Mouse (Mus musculus) monocyte, adult 5-6 weeks (primary cell): ENCODE measurements around the gene Brms1l. TPM values are rescaled to one million over a fixed set of nuclear protein-coding genes. Genes with fewer than 3 reads are reported as not detected.
A peak's percentile ranks its signal among the peaks of the same experiment; 100 is the strongest.
"Not testable (repeated sequence)": the region's sequence is repeated elsewhere in the genome, so short reads cannot be mapped to it uniquely, and the experiment has no call there.

ENCODE experiments used
- ATAC-seq: fragments of 153-309, 156-312 bp; replicated peaks from 2 replicates; pipeline ENCODE4 v1.8.0; 2017; ENCODE audit warnings: mild to moderate bottlenecking; ENCODE audit not compliant: low TSS enrichment, insufficient number of reproducible peaks, severe bottlenecking, poor library complexity, low FRiP score
- total RNA-seq: library from RNA; stranded (forward); fragments of 200-1000, 200-491, 200-594 nt; gene quantifications from 3 replicates; pipeline ENCODE4 v1.2.3, GENCODE M21; 2017

Brms1l gene
- total RNA-seq: 5.8 to 20.7 TPM (median 9.2 TPM) in 3 replicates

- ATAC-seq: peak; percentile 99
These were observed at the start of gene Brms1l for GRCm38 (mm10) chr12:55836199-55836951. Gene Brms1l (plus strand): TSS chr12:55836324.

GRCm38 (mm10) chr12:55794485-55794884 is 41.6 kb upstream of the Brms1l start:
- ATAC-seq: not testable (repeated sequence)

DNA sequence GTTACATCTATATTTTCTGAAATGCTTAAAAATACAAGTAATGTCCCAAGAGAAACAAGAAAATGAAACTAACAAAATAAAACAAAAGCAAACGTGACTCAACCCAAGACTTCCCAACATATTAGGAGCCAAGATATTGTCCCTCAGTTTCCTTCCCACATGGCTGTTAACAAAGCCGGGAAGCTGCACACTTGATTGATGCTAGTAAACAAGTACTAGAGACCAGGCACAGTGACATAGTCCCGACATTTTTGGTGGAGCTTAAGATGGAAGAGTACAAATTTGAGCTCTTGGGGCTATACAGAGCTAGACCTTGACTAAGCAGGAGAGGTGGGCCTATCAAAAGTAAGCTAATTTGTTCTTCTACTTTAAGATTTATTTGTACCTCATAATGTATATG is 39.0 kb upstream of the Brms1l start:
- ATAC-seq: no peak

- no peak for ATAC-seq
These were observed 37.4 kb upstream of the Brms1l start for GRCm38 (mm10) chr12:55798745-55799144.

GRCm38 (mm10) chr12:55800144-55800543 is 36.0 kb upstream of the Brms1l start:
- no peak for ATAC-seq

GRCm38 (mm10) chr12:55801131-55801530 is 35.0 kb upstream of the Brms1l start:
- no peak for ATAC-seq

GRCm38 (mm10) chr12:55805035-55805434 is 31.1 kb upstream of the Brms1l start:
- no peak for ATAC-seq

- no peak for ATAC-seq
These were observed 19.6 kb upstream of the Brms1l start for GRCm38 (mm10) chr12:55816488-55816887.

- 0 out of 2 replicates have a peak, but pooled peaks have one; percentile 10 for ATAC-seq
These were observed 15.9 kb upstream of the Brms1l start for GRCm38 (mm10) chr12:55820119-55820660.

DNA sequence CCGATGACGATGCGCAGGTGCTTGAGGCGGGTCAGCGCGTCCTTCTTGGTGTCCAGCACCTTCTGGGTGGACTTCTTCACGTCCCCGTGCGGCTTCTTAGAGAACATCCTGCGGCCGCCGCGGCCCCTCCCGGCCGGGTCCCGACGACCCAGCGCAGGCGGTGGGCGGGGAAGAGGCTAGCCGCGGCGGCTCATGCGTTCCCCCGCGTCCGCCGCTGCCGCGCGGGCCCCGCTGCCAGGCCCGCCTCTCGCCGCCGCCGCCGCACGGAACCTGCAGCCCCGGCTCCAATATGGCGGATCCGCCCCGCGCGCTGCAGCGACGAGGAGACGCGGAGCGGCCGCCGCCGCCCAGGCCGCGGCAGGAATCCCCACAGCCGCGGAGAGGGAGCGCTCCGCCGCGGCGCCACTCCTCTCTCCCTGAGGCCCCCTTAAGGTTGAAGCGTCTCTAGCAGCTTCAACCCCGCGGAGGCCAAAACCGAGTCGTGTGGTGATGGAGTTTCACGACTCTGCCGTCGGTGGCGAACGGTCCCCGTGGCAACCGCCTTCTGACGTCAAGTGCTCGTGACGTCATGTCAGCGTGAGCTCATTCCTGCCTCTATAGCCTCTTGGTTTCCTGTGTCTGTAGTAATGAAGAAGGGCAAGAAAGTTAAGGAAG is 15.3 kb upstream of the Brms1l start, which contains the start of gene Ralgapa1:
TSS of gene Ralgapa1 (minus strand) at position 507 of the 654 bp plus-strand sequence.
- ATAC-seq: peak; percentile 93

DNA sequence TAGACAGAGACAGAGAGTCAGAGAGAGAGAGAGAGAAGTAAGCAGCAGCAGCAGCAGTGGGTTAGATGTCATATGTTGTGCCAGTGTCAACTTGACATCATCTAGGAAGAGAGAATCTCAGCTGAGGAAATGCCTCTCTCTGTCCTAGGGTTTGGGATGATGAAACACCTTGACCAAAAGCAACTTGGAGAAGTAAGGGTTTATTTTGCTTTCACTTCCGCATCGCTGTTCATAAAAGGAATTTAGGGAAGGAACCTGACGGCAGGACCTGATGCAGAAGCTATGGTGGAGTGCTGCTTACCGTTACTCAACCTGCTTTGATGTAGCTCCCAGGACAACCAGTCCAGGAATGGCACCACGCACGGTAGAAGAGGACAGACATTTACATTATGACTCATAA is 12.1 kb upstream of the Brms1l start:
- peak; percentile 62 for ATAC-seq

DNA sequence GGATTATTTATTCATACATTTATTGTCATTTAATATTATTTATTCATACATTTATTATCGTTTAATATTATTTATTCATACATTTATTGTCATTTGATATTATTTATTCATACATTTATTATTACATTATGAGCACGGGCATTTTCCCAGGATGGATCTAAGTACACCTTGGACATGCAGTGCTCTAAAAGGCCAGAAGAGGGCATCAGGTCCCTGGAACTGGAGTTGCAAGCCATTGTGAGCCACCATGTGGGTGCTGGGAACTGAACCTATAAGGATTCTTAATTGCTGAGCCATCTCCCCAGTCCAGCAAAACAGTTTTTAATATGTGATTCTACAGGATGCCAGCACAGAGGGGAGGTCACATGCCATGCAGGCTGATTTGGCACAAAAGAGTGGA is 10.6 kb upstream of the Brms1l start:
- no peak for ATAC-seq

- 0 out of 2 replicates have a peak, but pooled peaks have one; percentile 53 for ATAC-seq
These were observed 5.0 kb upstream of the Brms1l start for GRCm38 (mm10) chr12:55831101-55831500.

DNA sequence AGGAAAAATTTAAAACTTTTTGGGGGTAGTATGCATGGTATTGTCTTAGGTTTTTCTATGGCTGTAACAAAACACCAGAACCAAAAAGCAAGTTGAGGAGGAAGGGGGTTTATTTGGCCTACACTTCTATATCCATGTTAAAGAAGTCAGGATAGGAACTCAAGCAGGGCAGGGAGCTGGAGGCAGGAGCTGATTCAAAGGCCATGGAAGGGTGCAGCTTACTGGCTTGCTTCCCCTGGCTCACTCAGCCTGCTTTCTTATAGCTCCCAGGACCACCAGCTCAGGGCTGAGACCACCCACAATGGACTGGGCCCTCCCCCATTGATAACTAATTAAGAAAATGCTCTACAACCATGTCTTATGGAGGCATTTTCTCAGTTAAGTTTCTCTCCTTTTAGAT is 3.2 kb upstream of the Brms1l start:
- ATAC-seq: no peak

DNA sequence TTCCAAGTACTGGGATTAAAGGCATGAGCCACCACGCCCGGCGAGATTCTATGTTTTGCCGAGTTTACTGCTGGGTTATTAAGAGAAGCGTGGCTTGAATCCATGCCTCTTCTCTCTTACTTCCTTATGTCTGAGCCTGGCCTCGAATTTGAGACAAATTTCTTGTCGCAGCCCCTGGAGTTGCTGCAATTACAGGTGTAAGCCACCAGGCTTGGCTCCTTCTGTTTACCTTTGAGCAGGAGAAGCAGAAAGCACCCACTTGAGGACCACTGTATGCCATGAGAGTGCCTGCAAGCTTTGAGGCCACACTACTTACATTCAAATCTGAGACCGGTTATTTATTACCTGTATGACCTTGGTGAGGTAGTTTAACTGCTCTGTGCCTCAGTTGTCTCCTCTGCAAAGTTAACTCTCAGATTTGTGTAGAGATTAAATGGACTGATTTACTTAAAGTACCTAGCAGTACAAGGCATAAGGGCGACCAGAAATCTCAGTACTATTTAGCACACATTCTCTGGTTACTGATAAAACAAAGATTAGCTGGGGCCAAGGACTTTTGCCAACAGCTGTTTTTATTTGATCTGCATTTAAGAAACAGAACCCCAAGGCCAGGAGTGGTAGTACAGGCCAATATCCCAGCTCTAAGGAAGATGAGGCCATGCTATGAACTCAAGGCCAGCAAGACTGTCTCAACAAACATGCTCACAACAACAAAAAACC is 2.1 kb upstream of the Brms1l start:
- ATAC-seq: no peak

DNA sequence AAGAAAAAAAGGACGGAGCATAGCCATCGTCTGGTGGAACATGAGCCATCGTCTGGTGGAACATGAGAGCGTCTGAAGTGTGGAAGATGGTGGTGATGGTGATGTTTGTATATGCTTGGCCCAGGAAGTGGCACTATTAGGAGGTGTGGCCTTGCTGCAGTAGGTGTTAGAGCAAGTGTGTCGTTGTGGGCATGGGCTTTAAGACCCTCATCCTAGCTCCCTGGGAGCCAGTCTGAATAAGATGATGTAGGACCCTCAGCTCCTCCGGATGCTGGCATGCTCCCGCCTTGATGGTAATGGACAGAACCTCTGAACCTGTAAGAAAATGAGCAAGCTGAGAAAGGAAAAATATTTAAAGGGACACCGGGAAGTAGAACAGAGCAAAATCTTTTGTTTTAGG is 1.2 kb upstream of the Brms1l start:
- no peak for ATAC-seq

DNA sequence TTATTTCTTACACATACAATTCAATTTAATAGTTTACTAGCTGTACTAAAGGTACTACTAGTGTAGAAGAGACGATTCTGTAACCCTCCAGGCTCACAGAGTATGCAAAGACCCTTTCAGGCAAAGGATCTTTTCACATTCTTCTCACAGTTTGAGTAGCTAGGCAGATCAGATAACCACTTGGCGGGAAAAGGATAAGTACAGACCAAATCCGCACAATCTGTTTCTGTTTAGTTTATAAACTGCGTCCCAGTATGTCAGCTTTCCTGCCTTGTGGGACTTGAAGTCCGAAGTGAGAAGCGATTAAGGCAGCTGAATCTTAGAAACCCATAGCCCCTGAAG is 296 bp upstream of the Brms1l start:
- ATAC-seq: no peak

GRCm38 (mm10) chr12:55837495-55837894 is 1.4 kb downstream of the Brms1l start:
- no peak for ATAC-seq

DNA sequence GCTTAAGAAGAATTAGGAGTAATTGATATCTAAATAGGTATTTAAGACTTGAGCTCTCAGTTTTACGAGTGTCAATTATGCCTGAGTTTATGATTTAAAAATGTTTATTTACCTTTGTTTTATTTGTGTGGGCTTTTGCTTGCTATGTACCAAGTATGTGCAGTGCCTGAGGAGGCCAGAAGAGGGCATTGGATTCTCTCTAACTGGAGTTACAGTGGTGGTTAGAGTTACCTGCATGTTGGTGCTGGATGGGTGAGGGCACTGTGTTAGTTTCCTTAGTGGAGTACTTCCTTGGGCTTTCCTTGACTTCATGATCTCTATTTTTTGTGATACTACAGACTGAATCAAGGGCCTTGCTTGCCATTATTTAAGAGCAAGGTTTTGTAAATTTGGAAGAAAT is 10.6 kb downstream of the Brms1l start:
- no peak for ATAC-seq
